Mouse (Mus musculus) liver, embryonic 13.5 days (tissue): Measurements from ENCODE around the gene Cldn13. TPM values are rescaled to one million over a fixed set of nuclear protein-coding genes. Genes with fewer than 3 reads are reported as not detected.

Experiments used
- ATAC-seq: fragments of 200-750 bp; cut with Nextera tagmentation; 2 replicates; pipeline ENCODE4 v1.8.0; 2017; ENCODE audit warnings: low read depth, mild to moderate bottlenecking, moderate number of reproducible peaks, moderate library complexity
- DNase-seq: peaks from one replicate; pipeline ENCODE4 v3.0.0; 2022
- H3K27ac ChIP-seq: fragments of 300-500 bp; sonication (generic); 2 replicates; pipeline ENCODE4 v1.5.1; 2015; ENCODE audit warnings: moderate library complexity, mild to moderate bottlenecking, inconsistent platforms
- H3K27me3 ChIP-seq: fragments of 300-500 bp; sonication (generic); 2 replicates; pipeline ENCODE4 v1.6.1; 2015; ENCODE audit warnings: mild to moderate bottlenecking, inconsistent platforms
- H3K36me3 ChIP-seq: fragments of 300-500 bp; sonication (generic); 2 replicates; pipeline ENCODE4 v1.6.1; 2015; ENCODE audit warnings: mild to moderate bottlenecking, inconsistent platforms
- H3K4me1 ChIP-seq: fragments of 300-500 bp; sonication (generic); replicated peaks from 2 replicates; pipeline ENCODE4 v1.6.1; 2015; ENCODE audit warnings: inconsistent platforms
- H3K4me2 ChIP-seq: fragments of 300-500 bp; sonication (generic); 2 replicates; pipeline ENCODE4 v1.6.1; 2015; ENCODE audit warnings: inconsistent platforms, mild to moderate bottlenecking, moderate library complexity
- H3K4me3 ChIP-seq: fragments of 300-500 bp; sonication (generic); replicated peaks from 2 replicates; pipeline ENCODE4 v1.5.1; 2015; ENCODE audit warnings: mild to moderate bottlenecking, inconsistent platforms
- H3K9ac ChIP-seq: fragments of 300-500 bp; sonication (generic); 2 replicates; pipeline ENCODE4 v1.6.1; 2015; ENCODE audit warnings: mild to moderate bottlenecking, inconsistent platforms
- H3K9me3 ChIP-seq: fragments of 300-500 bp; sonication (generic); replicated peaks from 2 replicates; pipeline ENCODE4 v1.6.1; 2016; ENCODE audit warnings: inconsistent platforms
- WGBS: fragments of 180-500 bp; shearing (Covaris S2); methylation state at CpG from one replicate; pipeline ENCODE4 v1.1.7; 2015; ENCODE audit not compliant: insufficient replicate concordance; 5-methylcytosine and 5-hydroxymethylcytosine counted together
- polyA plus RNA-seq: library from polyadenylated mRNA; unstranded; fragments of >200 nt; fragmentation: Nextera tagmentation; extraction: Ambion mirVana; gene quantifications from 2 replicates; pipeline ENCODE4 v1.2.1, GENCODE M21; 2015

Gene Cldn13
- polyA plus RNA-seq, 1 experiment from 2014 or later: 259 TPM

DNA sequence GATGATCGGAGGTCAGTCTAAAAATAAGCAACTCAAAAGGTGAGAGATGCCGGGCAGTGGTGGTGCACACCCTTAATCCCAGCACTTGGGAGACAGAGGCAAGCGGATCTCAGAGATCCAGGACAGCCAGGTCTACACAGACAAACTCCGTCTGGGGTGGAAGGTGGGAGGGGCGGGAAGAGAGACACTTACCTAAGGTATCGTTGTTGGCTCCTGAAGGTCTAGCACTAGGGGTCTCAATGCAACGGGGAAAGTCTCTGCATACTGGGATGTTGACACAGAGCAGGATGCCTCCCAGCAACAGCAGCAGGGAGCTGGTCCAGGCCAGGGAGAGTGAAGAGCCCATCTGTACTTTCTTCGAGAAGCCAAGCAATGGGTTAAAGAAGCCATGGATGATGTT lies 816 bp downstream of the Cldn13 start:
- H3K9ac ChIP-seq: peak overlapping the region; percentile 95
- peaks cover 6% of the 10 kb centered on the region for H3K9me3 ChIP-seq
- 24% methylated on average over 8 of the region's 8 CpGs for WGBS
- peaks cover 9% of the 10 kb centered on the region; the same call in 1 of the 2 replicates for H3K36me3 ChIP-seq
- peak overlapping the region; percentile 81 for H3K4me3 ChIP-seq
- H3K4me2 ChIP-seq: peak overlapping the region; percentile 77
- H3K27ac ChIP-seq: peak overlapping the region; percentile 100
- no peak for ATAC-seq
- H3K4me1 ChIP-seq: peaks cover 58% of the 10 kb centered on the region
- H3K27me3 ChIP-seq: no peaks in the 10 kb centered on the region
- peak; percentile 28 for DNase-seq

GRCm38 (mm10) chr5:134913753-134914152 lies 1.6 kb downstream of the Cldn13 start:
- peak; percentile 88 for ATAC-seq
- H3K36me3 ChIP-seq: peaks cover 9% of the 10 kb centered on the region; the same call in 1 of the 2 replicates
- no peaks in the 10 kb centered on the region for H3K27me3 ChIP-seq
- peaks cover 56% of the 10 kb centered on the region for H3K4me1 ChIP-seq
- peak overlapping the region; percentile 100 for H3K27ac ChIP-seq
- 18% methylated on average over 4 of the region's 4 CpGs for WGBS
- H3K9me3 ChIP-seq: peaks cover 6% of the 10 kb centered on the region
- peak overlapping the region; percentile 95 for H3K9ac ChIP-seq
- DNase-seq: peak; percentile 87
- H3K4me3 ChIP-seq: peak overlapping the region; percentile 81
- peak overlapping the region; percentile 77 for H3K4me2 ChIP-seq

GRCm38 (mm10) chr5:134913352-134913751 lies 2.0 kb downstream of the Cldn13 start:
- ATAC-seq: peak; percentile 48
- no peak for DNase-seq
- Histone ChIP-seq H3K9ac (peak overlapping the region; percentile 95), H3K36me3 (peaks cover 9% of the 10 kb centered on the region; the same call in 1 of the 2 replicates), H3K9me3 (peaks cover 6% of the 10 kb centered on the region), H3K4me2 (peak overlapping the region; percentile 77), H3K4me1 (peaks cover 52% of the 10 kb centered on the region), H3K4me3 (peak overlapping the region; percentile 81), H3K27ac (peak overlapping the region; percentile 100), H3K27me3 (no peaks in the 10 kb centered on the region)
- 38% methylated on average over 3 of the region's 3 CpGs for WGBS

DNA sequence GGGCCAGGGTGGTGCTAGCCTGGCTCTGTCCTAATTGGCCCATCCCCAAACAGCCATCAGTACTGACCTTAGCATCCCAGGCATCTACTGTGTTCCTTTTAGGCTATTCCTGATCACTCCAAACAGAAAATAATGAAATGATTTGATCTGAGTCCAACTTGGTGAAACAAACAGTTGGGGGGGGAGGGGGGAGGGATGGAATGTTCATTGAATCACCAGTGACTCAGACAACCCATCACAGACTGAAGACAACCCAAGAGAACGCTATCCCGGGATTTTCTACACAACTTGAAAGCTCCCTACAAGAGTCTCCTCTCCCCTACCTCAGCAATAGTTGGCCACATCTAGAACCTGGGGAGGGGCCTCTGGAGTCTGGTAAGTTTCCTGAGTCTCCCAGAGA lies 3.4 kb downstream of the Cldn13 start:
- H3K9ac ChIP-seq: peak overlapping the region; percentile 59
- H3K27ac ChIP-seq: peak overlapping the region; percentile 74
- no peak for ATAC-seq
- H3K36me3 ChIP-seq: peaks cover 9% of the 10 kb centered on the region; the same call in 1 of the 2 replicates
- WGBS: 94% methylated on average over 2 of the region's 2 CpGs
- no peaks in the 10 kb centered on the region for H3K27me3 ChIP-seq
- no peak for DNase-seq
- H3K4me2 ChIP-seq: peak overlapping the region; percentile 77
- peaks cover 2% of the 10 kb centered on the region; the same call in 1 of the 2 replicates for H3K9me3 ChIP-seq
- peak overlapping the region; percentile 81 for H3K4me3 ChIP-seq
- peaks cover 41% of the 10 kb centered on the region for H3K4me1 ChIP-seq

- Histone ChIP-seq H3K4me3 (no peak overlapping the region), H3K27ac (no peak overlapping the region), H3K4me1 (peaks cover 23% of the 10 kb centered on the region), H3K9me3 (no peaks in the 10 kb centered on the region), H3K27me3 (0 out of 2 replicates have a peak, but pooled peaks cover 4% of the 10 kb centered on the region), H3K9ac (no peak overlapping the region), H3K36me3 (peaks cover 8% of the 10 kb centered on the region; the same call in 1 of the 2 replicates), H3K4me2 (no peak overlapping the region)
- under 1% methylated on average over 13 of the region's 13 CpGs for WGBS
- ATAC-seq (peak; percentile 81), DNase-seq (peak; percentile 91)
These were observed 8.2 kb downstream of the Cldn13 start for GRCm38 (mm10) chr5:134907135-134907534.

DNA sequence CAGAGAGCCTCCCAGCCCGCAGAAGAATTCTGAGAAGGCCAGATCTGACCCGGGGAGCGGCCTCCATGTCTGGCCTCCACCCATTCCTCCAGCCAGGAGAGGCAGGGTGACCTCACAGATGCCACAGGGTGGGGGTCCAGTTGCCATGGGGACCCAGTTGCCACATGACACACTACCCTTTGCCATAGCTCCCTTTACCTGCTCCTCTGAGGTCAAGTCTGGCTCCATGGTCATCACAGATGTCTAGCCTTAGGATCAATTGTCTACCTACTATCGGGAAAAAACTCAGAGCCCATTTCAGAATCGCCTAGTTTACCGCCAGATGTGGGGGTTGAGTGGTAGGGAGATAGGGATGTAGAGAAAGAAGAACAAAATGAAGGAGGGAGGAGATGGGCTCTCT lies 8.7 kb downstream of the Cldn13 start, which contains the start of gene Tmem270:
Tmem270 (minus strand) TSS at position 101 of the 400 bp plus-strand sequence.
- Histone ChIP-seq H3K4me2 (no peak within 1 kb of the TSS), H3K4me1 (peaks cover 18% of the 10 kb centered on the region), H3K9me3 (no peaks in the 10 kb centered on the region), H3K4me3 (no peak within 1 kb of the TSS), H3K27ac (no peak within 1 kb of the TSS), H3K27me3 (0 out of 2 replicates have a peak, but pooled peaks cover 4% of the 10 kb centered on the region), H3K9ac (no peak within 1 kb of the TSS), H3K36me3 (peaks cover 2% of the 10 kb centered on the region; the same call in 1 of the 2 replicates)
- ATAC-seq (no peak), DNase-seq (no peak)
- WGBS: 72% methylated on average over 6 of the region's 6 CpGs

GRCm38 (mm10) chr5:134901644-134902027 lies 13.7 kb downstream of the Cldn13 start:
- Histone ChIP-seq H3K4me1 (0 out of 2 replicates have a peak, but pooled peaks cover 2% of the 10 kb centered on the region), H3K36me3 (no peaks in the 10 kb centered on the region), H3K27ac (no peak overlapping the region), H3K9me3 (no peaks in the 10 kb centered on the region), H3K4me2 (no peak overlapping the region), H3K27me3 (0 out of 2 replicates have a peak, but pooled peaks cover 4% of the 10 kb centered on the region), H3K9ac (no peak overlapping the region), H3K4me3 (no peak overlapping the region)
- 57% methylated on average over 8 of the region's 8 CpGs for WGBS
- no peak for DNase-seq
- ATAC-seq: no peak

- no peaks in the 10 kb centered on the region for H3K9me3 ChIP-seq
- no peak overlapping the region for H3K9ac ChIP-seq
- DNase-seq (no peak), ATAC-seq (no peak)
- H3K27me3 ChIP-seq: 0 out of 2 replicates have a peak, but pooled peaks cover 4% of the 10 kb centered on the region
- H3K36me3 ChIP-seq: no peaks in the 10 kb centered on the region
- H3K4me2 ChIP-seq: no peak overlapping the region
- 45% methylated on average over 12 of the region's 12 CpGs for WGBS
- H3K4me3 ChIP-seq: no peak overlapping the region
- H3K27ac ChIP-seq: no peak overlapping the region
- H3K4me1 ChIP-seq: no peaks in the 10 kb centered on the region
These were observed 14.2 kb downstream of the Cldn13 start for GRCm38 (mm10) chr5:134901012-134901643.

DNA sequence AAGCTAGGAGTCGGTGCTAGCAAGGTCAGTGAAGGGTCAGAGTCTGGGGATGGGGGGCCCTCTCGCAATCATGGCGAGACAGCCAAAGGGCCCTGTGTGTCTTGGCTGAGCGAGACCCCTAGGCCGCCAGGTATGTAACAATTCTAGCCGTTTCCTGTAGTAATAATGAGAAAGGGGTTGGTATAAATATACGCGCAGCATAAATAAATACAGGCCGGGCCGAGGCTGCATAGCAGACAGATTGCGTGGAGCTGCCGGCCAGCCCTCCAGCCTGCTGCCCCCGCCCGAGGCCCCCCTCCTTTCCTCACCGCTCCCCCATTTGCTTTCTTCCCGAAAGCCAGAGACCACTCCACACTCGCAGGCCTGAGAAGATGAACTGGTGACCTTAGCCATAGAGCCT lies 17.7 kb downstream of the Cldn13 start:
- ATAC-seq (no peak), DNase-seq (no peak)
- no peak overlapping the region for H3K9ac ChIP-seq
- 0 out of 2 replicates have a peak, but pooled peaks cover 5% of the 10 kb centered on the region for H3K9me3 ChIP-seq
- H3K4me2 ChIP-seq: no peak overlapping the region
- H3K4me1 ChIP-seq: no peaks in the 10 kb centered on the region
- no peaks in the 10 kb centered on the region for H3K36me3 ChIP-seq
- no peak overlapping the region for H3K4me3 ChIP-seq
- 0 out of 2 replicates have a peak, but pooled peaks cover 3% of the 10 kb centered on the region for H3K27me3 ChIP-seq
- no peak overlapping the region for H3K27ac ChIP-seq
- WGBS: 73% methylated on average over 17 of the region's 17 CpGs

- Histone ChIP-seq H3K4me2 (no peak overlapping the region), H3K27me3 (no peaks in the 10 kb centered on the region), H3K36me3 (no peaks in the 10 kb centered on the region), H3K27ac (no peak overlapping the region), H3K9me3 (0 out of 2 replicates have a peak, but pooled peaks cover 5% of the 10 kb centered on the region), H3K4me3 (no peak overlapping the region), H3K4me1 (no peaks in the 10 kb centered on the region), H3K9ac (no peak overlapping the region)
- no peak for DNase-seq
- no peak for ATAC-seq
- 70% methylated on average over 8 of the region's 8 CpGs for WGBS
These were observed 18.4 kb downstream of the Cldn13 start for GRCm38 (mm10) chr5:134896965-134897364.

GRCm38 (mm10) chr5:134895291-134895690 lies 20.0 kb downstream of the Cldn13 start:
- no peaks in the 10 kb centered on the region for H3K27me3 ChIP-seq
- no peak overlapping the region for H3K27ac ChIP-seq
- H3K4me2 ChIP-seq: no peak overlapping the region
- DNase-seq (no peak), ATAC-seq (no peak)
- H3K4me1 ChIP-seq: no peaks in the 10 kb centered on the region
- no peak overlapping the region for H3K9ac ChIP-seq
- H3K36me3 ChIP-seq: no peaks in the 10 kb centered on the region
- WGBS: 65% methylated on average over 8 of the region's 8 CpGs
- 0 out of 2 replicates have a peak, but pooled peaks cover 5% of the 10 kb centered on the region for H3K9me3 ChIP-seq
- no peak overlapping the region for H3K4me3 ChIP-seq
